Mouse (Mus musculus): ENCODE results near the gene Carmil1. TPM values are rescaled to one million over a fixed set of nuclear protein-coding genes. Genes with fewer than 3 reads are reported as not detected.

Gene Carmil1
- 27.9 TPM for polyA plus RNA-seq (2014; fragmentation: Illumina TruSeq; extraction: RNeasy Lipid Tissue Mini Kit (QIAGEN cat#74804); ENCODE audit: low read depth, low replicate concordance)

DNA sequence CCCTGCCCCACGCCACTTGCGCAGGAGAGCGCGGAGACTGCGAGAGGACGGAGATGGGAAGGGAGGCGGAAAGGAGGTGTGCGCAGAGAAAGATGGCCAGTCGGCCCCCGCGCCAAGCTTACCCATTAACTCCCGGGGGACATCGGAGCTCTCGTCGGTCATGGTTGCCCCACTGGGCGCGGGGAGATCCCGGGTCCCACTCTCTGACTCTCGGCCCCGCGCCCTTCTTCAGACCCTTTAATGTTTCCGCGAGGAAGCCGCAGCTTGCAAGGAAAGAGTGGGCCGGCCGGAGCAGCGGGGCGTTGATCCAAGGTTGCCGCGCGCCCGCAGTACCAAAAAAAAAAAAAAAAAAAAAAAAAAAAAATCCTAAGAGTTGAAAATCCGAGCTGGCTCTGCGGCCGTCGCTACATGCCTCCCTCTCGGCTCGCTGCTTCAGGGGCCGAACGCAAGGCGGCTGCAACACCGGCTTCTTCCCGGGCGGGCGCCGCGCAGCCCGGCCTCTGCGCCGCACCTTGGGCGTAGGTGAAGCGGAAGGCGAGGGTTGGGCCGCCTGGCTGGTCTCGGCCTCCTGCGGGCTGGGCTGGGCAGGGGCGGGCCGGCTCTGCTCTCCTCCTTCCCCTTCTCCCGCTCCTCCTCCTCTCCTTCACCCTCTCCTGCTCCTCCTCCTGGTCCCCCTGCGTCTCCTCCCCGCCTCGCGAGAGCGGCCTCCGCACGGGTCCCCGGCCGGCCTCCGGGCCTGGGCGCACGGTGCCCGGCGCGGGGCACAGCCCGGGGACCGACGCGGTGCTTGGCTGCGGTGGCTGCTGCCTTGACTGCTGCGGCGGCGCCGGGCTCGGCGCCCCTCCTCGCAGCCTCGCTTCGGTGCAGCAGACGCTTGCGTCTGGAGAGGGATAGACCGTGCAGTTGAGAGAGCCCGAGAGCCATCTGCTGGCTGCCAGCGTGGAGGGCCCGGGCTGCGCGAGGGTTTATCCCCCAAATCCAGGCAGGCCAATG lies at the start of gene Carmil1:
Gene Carmil1, minus strand, starts transcription at position 357 of the 993 bp plus-strand sequence.

GRCm38 (mm10) chr13:24327201-24327600 lies 46.6 kb upstream of the Carmil1 start, which contains the start of gene Cmah:
Gene Cmah, plus strand, starts transcription at chr13:24327404.

DNA sequence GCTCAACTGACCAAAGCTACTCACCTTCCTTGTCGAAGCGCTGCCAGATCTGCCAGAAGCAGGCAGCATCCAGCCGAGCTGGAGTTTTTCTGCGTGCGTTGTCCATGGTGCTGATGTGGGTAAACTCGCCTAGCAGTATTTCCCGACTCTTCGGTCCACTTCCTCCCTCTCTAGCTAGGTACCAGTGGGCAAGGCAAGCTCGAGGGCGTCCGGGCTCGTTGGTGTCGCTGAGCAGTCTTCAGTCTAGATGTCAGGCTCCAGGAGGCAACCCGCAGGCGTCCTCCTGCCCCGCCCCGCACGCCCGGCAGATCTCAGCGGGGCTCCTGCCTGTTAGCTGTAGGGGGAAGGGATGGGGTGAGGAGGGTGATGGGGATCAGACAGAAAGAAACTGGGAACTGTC lies 289.7 kb downstream of the Carmil1 start, which contains the start of gene Scgn:
Gene Scgn, minus strand, starts transcription at position 287 of the 400 bp plus-strand sequence.

Other genes with a start within 250 kb of the Carmil1 start
- 2.3 TPM for gene Cmah, start 46.6 kb upstream of the Carmil1 start, polyA plus RNA-seq (2014; fragmentation: Illumina TruSeq; extraction: RNeasy Lipid Tissue Mini Kit (QIAGEN cat#74804); ENCODE audit: low read depth, low replicate concordance)